Mouse (Mus musculus): ENCODE data around the gene Hcfc1r1. TPM values are rescaled to one million over a fixed set of nuclear protein-coding genes. Genes with fewer than 3 reads are reported as not detected.

Hcfc1r1 gene
- polyA plus RNA-seq, 1 experiment from 2014 or later, result 81.0 TPM

DNA sequence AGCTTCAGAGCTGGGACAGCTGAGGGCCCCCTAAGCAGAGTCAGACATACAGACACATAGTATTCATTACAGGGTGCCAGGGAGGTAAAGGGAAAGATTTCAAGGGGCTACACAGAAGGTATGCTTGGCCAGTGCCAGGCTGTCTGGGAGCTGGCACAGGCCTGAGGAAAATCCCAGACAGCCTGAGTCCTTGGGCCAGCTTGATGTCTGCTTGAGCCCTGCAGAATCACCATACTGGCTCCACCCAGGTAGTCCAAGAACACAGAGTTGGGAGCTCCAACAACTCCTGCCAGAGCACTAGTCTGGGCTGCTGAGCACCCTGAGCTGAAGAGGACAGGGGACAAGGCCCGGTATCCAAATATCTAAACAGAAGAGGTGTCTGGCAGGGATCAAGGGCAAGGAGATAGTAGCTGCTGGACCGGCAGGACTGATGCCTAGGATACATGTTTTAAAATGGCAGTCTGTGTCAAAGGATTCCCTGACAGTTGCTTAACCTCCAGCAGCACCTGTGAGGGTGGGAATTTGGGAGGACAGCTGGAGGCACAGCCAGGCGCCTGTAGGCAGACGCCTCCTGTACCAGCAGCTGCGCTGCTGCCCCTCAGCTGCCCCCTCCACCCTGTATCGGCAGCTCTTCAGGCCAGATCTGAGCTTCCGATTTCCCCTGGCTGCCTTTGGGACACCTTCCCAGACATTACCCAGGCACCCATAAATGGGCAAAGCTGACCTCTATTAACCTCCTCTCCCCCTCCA, 49.2 kb downstream of the Hcfc1r1 start, which contains the start of gene 1520401A03Rik:
Gene 1520401A03Rik (minus strand): TSS at position 408 of the 750 bp plus-strand sequence.
- Histone ChIP-seq H3K27ac (ENCODE audit: low read length) (no peak within 1 kb of the TSS), H3K4me2 (ENCODE audit: low read depth, low read length) (no peak within 1 kb of the TSS), H3K9ac (ENCODE audit: low read depth, low read length) (no peak within 1 kb of the TSS), H3K36me3 (ENCODE audit: control insufficient read depth, insufficient read depth, low read length) (no peaks in the 10 kb centered on the region), H3K4me1 (ENCODE audit: control insufficient read depth, insufficient read depth, low read length) (peaks cover 17% of the 10 kb centered on the region), H3K27me3 (replicated peaks; ENCODE audit: control insufficient read depth, insufficient read depth, low read length) (no peaks in the 10 kb centered on the region), H3K9me3 (ENCODE audit: control insufficient read depth, low read length) (no peaks in the 10 kb centered on the region), H3K4me3 (ENCODE audit: low read length) (no peak within 1 kb of the TSS)
- ATAC-seq, result no peak
- 62% methylated on average over 7 of the region's 7 CpGs for WGBS

Other genes starting within 250 kb of the Hcfc1r1 start
- gene Vmn2r117, start 193.9 kb upstream of the Hcfc1r1 start, polyA plus RNA-seq (2015; fragmentation: Nextera tagmentation; extraction: Ambion mirVana), result not detected in 2 replicates
- 16.0 and 16.8 TPM in 2 replicates for gene Zfp213, start 109.4 kb upstream of the Hcfc1r1 start, polyA plus RNA-seq (2015; fragmentation: Nextera tagmentation; extraction: Ambion mirVana)
- gene Zfp13, start 74.1 kb upstream of the Hcfc1r1 start, polyA plus RNA-seq (2015; fragmentation: Nextera tagmentation; extraction: Ambion mirVana), result 8.6 and 8.8 TPM in 2 replicates
- 0.09 TPM in 1 of 2 replicates, not detected in the other for gene Zscan10, start 72.7 kb upstream of the Hcfc1r1 start, polyA plus RNA-seq (2015; fragmentation: Nextera tagmentation; extraction: Ambion mirVana)
- 0.64 and 0.70 TPM in 2 replicates for gene Mmp25, start 28.3 kb upstream of the Hcfc1r1 start, polyA plus RNA-seq (2015; fragmentation: Nextera tagmentation; extraction: Ambion mirVana)
- gene Bicdl2, start 13.1 kb upstream of the Hcfc1r1 start, polyA plus RNA-seq (2015; fragmentation: Nextera tagmentation; extraction: Ambion mirVana), result 5.8 and 6.5 TPM in 2 replicates
- gene Thoc6, start 286 bp downstream of the Hcfc1r1 start, polyA plus RNA-seq (2015; fragmentation: Nextera tagmentation; extraction: Ambion mirVana), result 42.4 and 46.1 TPM in 2 replicates
- 19.3 and 22.8 TPM in 2 replicates for gene Tnfrsf12a, start 3.9 kb downstream of the Hcfc1r1 start, polyA plus RNA-seq (2015; fragmentation: Nextera tagmentation; extraction: Ambion mirVana)
- 18.9 and 23.3 TPM in 2 replicates for gene Cldn6, start 5.7 kb downstream of the Hcfc1r1 start, polyA plus RNA-seq (2015; fragmentation: Nextera tagmentation; extraction: Ambion mirVana)
- 1.8 and 1.9 TPM in 2 replicates for gene Cldn9, start 10.4 kb downstream of the Hcfc1r1 start, polyA plus RNA-seq (2015; fragmentation: Nextera tagmentation; extraction: Ambion mirVana)
- gene 1520401A03Rik, start 49.2 kb downstream of the Hcfc1r1 start, polyA plus RNA-seq (2015; fragmentation: Nextera tagmentation; extraction: Ambion mirVana), result not detected in 2 replicates
- 36.9 and 44.6 TPM in 2 replicates for gene Pkmyt1, start 52.7 kb downstream of the Hcfc1r1 start, polyA plus RNA-seq (2015; fragmentation: Nextera tagmentation; extraction: Ambion mirVana)
- 23.5 and 25.3 TPM in 2 replicates for gene Paqr4, start 67.3 kb downstream of the Hcfc1r1 start, polyA plus RNA-seq (2015; fragmentation: Nextera tagmentation; extraction: Ambion mirVana)
- gene Kremen2, start 72.2 kb downstream of the Hcfc1r1 start, polyA plus RNA-seq (2015; fragmentation: Nextera tagmentation; extraction: Ambion mirVana), result 0.44 and 0.51 TPM in 2 replicates
- gene Flywch1, start 98.0 kb downstream of the Hcfc1r1 start, polyA plus RNA-seq (2015; fragmentation: Nextera tagmentation; extraction: Ambion mirVana), result 44.5 and 44.9 TPM in 2 replicates
- 9.8 and 14.9 TPM in 2 replicates for gene Flywch2, start 112.5 kb downstream of the Hcfc1r1 start, polyA plus RNA-seq (2015; fragmentation: Nextera tagmentation; extraction: Ambion mirVana)
- 319 and 373 TPM in 2 replicates for gene Srrm2, start 116.9 kb downstream of the Hcfc1r1 start, polyA plus RNA-seq (2015; fragmentation: Nextera tagmentation; extraction: Ambion mirVana)
- gene Elob, start 155.5 kb downstream of the Hcfc1r1 start, polyA plus RNA-seq (2015; fragmentation: Nextera tagmentation; extraction: Ambion mirVana), result 836 and 930 TPM in 2 replicates
- 0.17 TPM in 1 of 2 replicates, not detected in the other for gene Prss33, start 162.5 kb downstream of the Hcfc1r1 start, polyA plus RNA-seq (2015; fragmentation: Nextera tagmentation; extraction: Ambion mirVana)
- gene Prss32, start 170.3 kb downstream of the Hcfc1r1 start, polyA plus RNA-seq (2015; fragmentation: Nextera tagmentation; extraction: Ambion mirVana), result 11.8 and 14.5 TPM in 2 replicates
- 2.7 and 3.4 TPM in 2 replicates for gene Prss41, start 170.6 kb downstream of the Hcfc1r1 start, polyA plus RNA-seq (2015; fragmentation: Nextera tagmentation; extraction: Ambion mirVana)
- gene Prss21, start 194.5 kb downstream of the Hcfc1r1 start, polyA plus RNA-seq (2015; fragmentation: Nextera tagmentation; extraction: Ambion mirVana), result not detected in 2 replicates
- gene Dcpp1, start 207.3 kb downstream of the Hcfc1r1 start, polyA plus RNA-seq (2015; fragmentation: Nextera tagmentation; extraction: Ambion mirVana), result not detected in 2 replicates
- not detected in 2 replicates for gene Dcpp2, start 207.3 kb downstream of the Hcfc1r1 start, polyA plus RNA-seq (2015; fragmentation: Nextera tagmentation; extraction: Ambion mirVana)
- not detected in 2 replicates for gene Dcpp3, start 243.9 kb downstream of the Hcfc1r1 start, polyA plus RNA-seq (2015; fragmentation: Nextera tagmentation; extraction: Ambion mirVana)

Measured in intestine, embryonic 16.5 days (tissue).